Mouse (Mus musculus): Measurements from ENCODE around the gene Pex26. TPM values are rescaled to one million over a fixed set of nuclear protein-coding genes. Genes with fewer than 3 reads are reported as not detected.

Gene Pex26
- total RNA-seq, 2 experiments from 2014 or later: 7.1 to 9.5 TPM

GRCm38 (mm10) chr6:121224993-121225392, 41.5 kb downstream of the Pex26 start:
- ATAC-seq (replicated peaks; ENCODE audit: low FRiP score, low TSS enrichment, poor library complexity, severe bottlenecking): no peak

- ATAC-seq (replicated peaks; ENCODE audit: low FRiP score, low TSS enrichment, poor library complexity, severe bottlenecking): no peak
Measured at GRCm38 (mm10) chr6:121226043-121226442, 42.6 kb downstream of the Pex26 start.

GRCm38 (mm10) chr6:121226744-121227143, 43.3 kb downstream of the Pex26 start:
- no peak for ATAC-seq (replicated peaks; ENCODE audit: low FRiP score, low TSS enrichment, poor library complexity, severe bottlenecking)

GRCm38 (mm10) chr6:121228421-121228820, 45.0 kb downstream of the Pex26 start:
- ATAC-seq (replicated peaks; ENCODE audit: low FRiP score, low TSS enrichment, poor library complexity, severe bottlenecking): 0 out of 2 replicates have a peak, but pooled peaks have one; percentile 41

GRCm38 (mm10) chr6:121232652-121233051, 49.2 kb downstream of the Pex26 start:
- no peak for ATAC-seq (replicated peaks; ENCODE audit: low FRiP score, low TSS enrichment, poor library complexity, severe bottlenecking)

- ATAC-seq (replicated peaks; ENCODE audit: low FRiP score, low TSS enrichment, poor library complexity, severe bottlenecking): no peak
Measured at GRCm38 (mm10) chr6:121236386-121236785, 52.9 kb downstream of the Pex26 start.

GRCm38 (mm10) chr6:121238209-121238608, 54.7 kb downstream of the Pex26 start:
- ATAC-seq (replicated peaks; ENCODE audit: low FRiP score, low TSS enrichment, poor library complexity, severe bottlenecking): no peak

- no peak for ATAC-seq (replicated peaks; ENCODE audit: low FRiP score, low TSS enrichment, poor library complexity, severe bottlenecking)
Measured at GRCm38 (mm10) chr6:121241780-121242179, 58.3 kb downstream of the Pex26 start.

GRCm38 (mm10) chr6:121243161-121243560, 59.7 kb downstream of the Pex26 start:
- no peak for ATAC-seq (replicated peaks; ENCODE audit: low FRiP score, low TSS enrichment, poor library complexity, severe bottlenecking)

- ATAC-seq (replicated peaks; ENCODE audit: low FRiP score, low TSS enrichment, poor library complexity, severe bottlenecking): peak; percentile 91
Measured at GRCm38 (mm10) chr6:121245127-121246036, 61.9 kb downstream of the Pex26 start, which contains the start of gene Usp18. Gene Usp18 (plus strand): TSS chr6:121245906.

GRCm38 (mm10) chr6:121246037-121246361, 62.5 kb downstream of the Pex26 start:
- ATAC-seq (replicated peaks; ENCODE audit: low FRiP score, low TSS enrichment, poor library complexity, severe bottlenecking): no peak; the same call in 1 of the 2 replicates

Other genes starting within 250 kb of the Pex26 start
- 77.2 and 89.3 TPM in 2 replicates for gene Mical3, start 52.7 kb upstream of the Pex26 start, total RNA-seq (2014; fragmentation: Nextera tagmentation)
- gene Mical3, start 52.7 kb upstream of the Pex26 start, total RNA-seq (2017): 23.6 and 26.4 TPM in 2 replicates
- gene Tuba8, start 27.0 kb downstream of the Pex26 start, total RNA-seq (2014; fragmentation: Nextera tagmentation): 2.5 and 3.6 TPM in 2 replicates
- gene Tuba8, start 27.0 kb downstream of the Pex26 start, total RNA-seq (2017): 10.7 and 28.8 TPM in 2 replicates
- 5.2 and 7.0 TPM in 2 replicates for gene Usp18, start 62.2 kb downstream of the Pex26 start, total RNA-seq (2014; fragmentation: Nextera tagmentation)
- 2.3 and 7.3 TPM in 2 replicates for gene Usp18, start 62.2 kb downstream of the Pex26 start, total RNA-seq (2017)
- gene Slc6a13, start 116.6 kb downstream of the Pex26 start, total RNA-seq (2014; fragmentation: Nextera tagmentation): 5.7 and 11.0 TPM in 2 replicates
- 4.6 and 6.4 TPM in 2 replicates for gene Slc6a13, start 116.6 kb downstream of the Pex26 start, total RNA-seq (2017)
- gene Slc6a12, start 159.4 kb downstream of the Pex26 start, total RNA-seq (2014; fragmentation: Nextera tagmentation): 2.5 TPM in 1 of 2 replicates, not detected in the other
- not detected in 2 replicates for gene Slc6a12, start 159.4 kb downstream of the Pex26 start, total RNA-seq (2017)